Mouse (Mus musculus) kidney, embryonic 15.5 days (tissue): Measurements from ENCODE around the gene Tnk1. TPM values are rescaled to one million over a fixed set of nuclear protein-coding genes. Genes with fewer than 3 reads are reported as not detected.

Experiments
- ATAC-seq: fragments of 200-750 bp; cut with Nextera tagmentation; replicated peaks from 2 replicates; pipeline ENCODE4 v1.8.0; 2017; ENCODE audit warnings: moderate TSS enrichment; ENCODE audit not compliant: low FRiP score
- H3K27ac ChIP-seq: fragments of 300-500 bp; sonication (generic); 2 replicates; pipeline ENCODE4 v1.5.1; 2015; ENCODE audit warnings: mild to moderate bottlenecking, inconsistent platforms
- H3K27me3 ChIP-seq: fragments of 300-500 bp; sonication (generic); 2 replicates; pipeline ENCODE4 v1.6.1; 2015; ENCODE audit warnings: inconsistent platforms
- H3K36me3 ChIP-seq: fragments of 300-500 bp; sonication (generic); 2 replicates; pipeline ENCODE4 v1.6.1; 2015; ENCODE audit warnings: inconsistent platforms
- H3K4me1 ChIP-seq: fragments of 300-500 bp; sonication (generic); 2 replicates; pipeline ENCODE4 v1.6.1; 2015; ENCODE audit warnings: inconsistent platforms
- H3K4me2 ChIP-seq: fragments of 300-500 bp; sonication (generic); 2 replicates; pipeline ENCODE4 v1.6.1; 2015; ENCODE audit warnings: moderate library complexity, mild to moderate bottlenecking, inconsistent platforms
- H3K4me3 ChIP-seq: fragments of 300-500 bp; sonication (generic); replicated peaks from 2 replicates; pipeline ENCODE4 v1.5.1; 2015; ENCODE audit warnings: mild to moderate bottlenecking, inconsistent platforms
- H3K9ac ChIP-seq: fragments of 300-500 bp; sonication (generic); 2 replicates; pipeline ENCODE4 v1.6.1; 2015; ENCODE audit warnings: mild to moderate bottlenecking, inconsistent platforms
- H3K9me3 ChIP-seq: fragments of 300-500 bp; sonication (generic); replicated peaks from 2 replicates; pipeline ENCODE4 v1.6.1; 2016; ENCODE audit warnings: inconsistent platforms
- WGBS: fragments of 180-500 bp; shearing (Covaris S2); methylation state at CpG from one replicate; pipeline ENCODE4 v1.1.7; 2015; ENCODE audit warnings: mixed read lengths; 5-methylcytosine and 5-hydroxymethylcytosine counted together
- polyA plus RNA-seq: library from polyadenylated mRNA; unstranded; fragments of >200 nt; fragmentation: Nextera tagmentation; extraction: Ambion mirVana; gene quantifications from 2 replicates; pipeline ENCODE4 v1.2.1, GENCODE M21; 2015

The Tnk1 gene
- polyA plus RNA-seq, 1 experiment from 2014 or later: 7.3 TPM

GRCm38 (mm10) chr11:69835326-69835965 lies 23.1 kb downstream of the Tnk1 start:
- H3K36me3 ChIP-seq: peaks cover 29% of the 10 kb centered on the region; the same call in 1 of the 2 replicates
- peak overlapping the region; percentile 74 for H3K4me3 ChIP-seq
- 10% methylated on average over 9 of the region's 9 CpGs for WGBS
- no peak for ATAC-seq
- H3K4me1 ChIP-seq: peaks cover 48% of the 10 kb centered on the region
- no peak overlapping the region for H3K27ac ChIP-seq
- peaks cover 18% of the 10 kb centered on the region for H3K27me3 ChIP-seq
- 0 out of 2 replicates have a peak overlapping the region, but pooled peaks have one; percentile 3 for H3K9ac ChIP-seq
- H3K9me3 ChIP-seq: no peaks in the 10 kb centered on the region
- peak overlapping the region; percentile 97 for H3K4me2 ChIP-seq

GRCm38 (mm10) chr11:69834001-69834549 lies 24.5 kb downstream of the Tnk1 start:
- Histone ChIP-seq H3K27ac (peak overlapping the region; percentile 48; the same call in 1 of the 2 replicates), H3K27me3 (peaks cover 18% of the 10 kb centered on the region), H3K36me3 (peaks cover 25% of the 10 kb centered on the region; the same call in 1 of the 2 replicates), H3K4me1 (peaks cover 47% of the 10 kb centered on the region), H3K4me3 (peak overlapping the region; percentile 74), H3K4me2 (peak overlapping the region; percentile 97), H3K9me3 (no peaks in the 10 kb centered on the region), H3K9ac (peak overlapping the region; percentile 49)
- no peak for ATAC-seq
- whole genome bisulfite sequencing: 6% methylated on average over 45 of the region's 48 CpGs

- Histone ChIP-seq H3K4me3 (peak overlapping the region; percentile 74), H3K27me3 (peaks cover 18% of the 10 kb centered on the region), H3K27ac (no peak overlapping the region), H3K9ac (peak overlapping the region; percentile 49), H3K4me1 (peaks cover 49% of the 10 kb centered on the region), H3K36me3 (peaks cover 25% of the 10 kb centered on the region; the same call in 1 of the 2 replicates), H3K9me3 (no peaks in the 10 kb centered on the region), H3K4me2 (peak overlapping the region; percentile 97)
- no peak for ATAC-seq
- WGBS: 61% methylated on average over 8 of the region's 8 CpGs
Observed at GRCm38 (mm10) chr11:69833554-69833953, 25.0 kb downstream of the Tnk1 start.

GRCm38 (mm10) chr11:69828832-69829231 lies 29.7 kb downstream of the Tnk1 start:
- peaks cover 14% of the 10 kb centered on the region for H3K4me1 ChIP-seq
- H3K4me3 ChIP-seq: no peak overlapping the region
- no peak overlapping the region for H3K27ac ChIP-seq
- H3K27me3 ChIP-seq: peaks cover 2% of the 10 kb centered on the region; the same call in 1 of the 2 replicates
- no peak overlapping the region for H3K4me2 ChIP-seq
- 76% methylated on average over 5 of the region's 5 CpGs for WGBS
- H3K9me3 ChIP-seq: no peaks in the 10 kb centered on the region
- peaks cover 69% of the 10 kb centered on the region for H3K36me3 ChIP-seq
- H3K9ac ChIP-seq: no peak overlapping the region
- ATAC-seq: 0 out of 2 replicates have a peak, but pooled peaks have one; percentile 37

GRCm38 (mm10) chr11:69823456-69823855 lies 35.1 kb downstream of the Tnk1 start:
- Histone ChIP-seq H3K4me2 (no peak overlapping the region), H3K27ac (no peak overlapping the region), H3K27me3 (no peaks in the 10 kb centered on the region), H3K4me1 (no peaks in the 10 kb centered on the region), H3K9ac (no peak overlapping the region), H3K9me3 (no peaks in the 10 kb centered on the region), H3K36me3 (peaks cover 44% of the 10 kb centered on the region), H3K4me3 (no peak overlapping the region)
- 62% methylated on average over 2 of the region's 2 CpGs for WGBS
- ATAC-seq: no peak

GRCm38 (mm10) chr11:69822080-69822479 lies 36.5 kb downstream of the Tnk1 start, which contains the start of gene Spem1:
Gene Spem1, minus strand, starts transcription at chr11:69822180.
- ATAC-seq: no peak
- WGBS: 84% methylated on average over 3 of the region's 3 CpGs
- no peaks in the 10 kb centered on the region for H3K27me3 ChIP-seq

GRCm38 (mm10) chr11:69818871-69819270 lies 39.7 kb downstream of the Tnk1 start:
- H3K4me2 ChIP-seq: no peak overlapping the region
- H3K9me3 ChIP-seq: 0 out of 2 replicates have a peak, but pooled peaks cover 8% of the 10 kb centered on the region
- no peak overlapping the region for H3K4me3 ChIP-seq
- peaks cover 4% of the 10 kb centered on the region; the same call in 1 of the 2 replicates for H3K4me1 ChIP-seq
- H3K9ac ChIP-seq: no peak overlapping the region
- no peak for ATAC-seq
- H3K27ac ChIP-seq: no peak overlapping the region
- H3K27me3 ChIP-seq: no peaks in the 10 kb centered on the region
- H3K36me3 ChIP-seq: 0 out of 2 replicates have a peak, but pooled peaks cover under 1% of the 10 kb centered on the region
- 89% methylated on average over 8 of the region's 8 CpGs for WGBS

More at GRCm38 (mm10) chr11:69822080-69822479, 36.5 kb downstream of the Tnk1 start, which contains the start of gene Spem1:
- Histone ChIP-seq H3K4me3 (no peak within 1 kb of the TSS), H3K27ac (no peak within 1 kb of the TSS), H3K4me2 (no peak within 1 kb of the TSS), H3K4me1 (no peaks in the 10 kb centered on the region), H3K36me3 (peaks cover 30% of the 10 kb centered on the region), H3K9me3 (0 out of 2 replicates have a peak, but pooled peaks cover 4% of the 10 kb centered on the region), H3K9ac (no peak within 1 kb of the TSS)

GRCm38 (mm10) chr11:69818365-69818764 lies 40.2 kb downstream of the Tnk1 start, which contains the start of gene Spem2:
Gene Spem2, minus strand, starts transcription at chr11:69818465.
- H3K4me3 ChIP-seq: no peak within 1 kb of the TSS
- H3K4me1 ChIP-seq: peaks cover 4% of the 10 kb centered on the region; the same call in 1 of the 2 replicates
- WGBS: 76% methylated on average over 2 of the region's 2 CpGs
- ATAC-seq: no peak
- H3K4me2 ChIP-seq: no peak within 1 kb of the TSS
- H3K36me3 ChIP-seq: no peaks in the 10 kb centered on the region
- no peak within 1 kb of the TSS for H3K27ac ChIP-seq
- 0 out of 2 replicates have a peak, but pooled peaks cover 8% of the 10 kb centered on the region for H3K9me3 ChIP-seq
- H3K27me3 ChIP-seq: no peaks in the 10 kb centered on the region
- H3K9ac ChIP-seq: no peak within 1 kb of the TSS

GRCm38 (mm10) chr11:69816520-69816919 lies 42.0 kb downstream of the Tnk1 start:
- WGBS: 91% methylated on average over 12 of the region's 12 CpGs
- ATAC-seq: no peak

GRCm38 (mm10) chr11:69815155-69815554 lies 43.4 kb downstream of the Tnk1 start, which contains the start of gene Gm39566:
Gene Gm39566, minus strand, starts transcription at chr11:69815298.
- Histone ChIP-seq H3K27me3 (no peaks in the 10 kb centered on the region), H3K36me3 (no peaks in the 10 kb centered on the region), H3K9me3 (0 out of 2 replicates have a peak, but pooled peaks cover 8% of the 10 kb centered on the region), H3K27ac (no peak within 1 kb of the TSS), H3K9ac (no peak within 1 kb of the TSS), H3K4me1 (peaks cover 4% of the 10 kb centered on the region; the same call in 1 of the 2 replicates), H3K4me3 (no peak within 1 kb of the TSS), H3K4me2 (no peak within 1 kb of the TSS)
- WGBS: 52% methylated on average over 10 of the region's 10 CpGs
- no peak for ATAC-seq

More at GRCm38 (mm10) chr11:69816520-69816919, 42.0 kb downstream of the Tnk1 start:
- Histone ChIP-seq H3K9ac (no peak overlapping the region), H3K9me3 (0 out of 2 replicates have a peak, but pooled peaks cover 8% of the 10 kb centered on the region), H3K27me3 (no peaks in the 10 kb centered on the region), H3K27ac (no peak overlapping the region), H3K4me1 (peaks cover 4% of the 10 kb centered on the region; the same call in 1 of the 2 replicates), H3K4me3 (no peak overlapping the region), H3K4me2 (no peak overlapping the region), H3K36me3 (no peaks in the 10 kb centered on the region)

- H3K4me1 ChIP-seq: peaks cover 3% of the 10 kb centered on the region; the same call in 1 of the 2 replicates
- ATAC-seq: no peak
- no peaks in the 10 kb centered on the region for H3K9me3 ChIP-seq
- H3K4me3 ChIP-seq: no peak overlapping the region
- no peak overlapping the region for H3K9ac ChIP-seq
- H3K27ac ChIP-seq: no peak overlapping the region
- no peak overlapping the region for H3K4me2 ChIP-seq
- no peaks in the 10 kb centered on the region for H3K36me3 ChIP-seq
- H3K27me3 ChIP-seq: peaks cover 13% of the 10 kb centered on the region
Observed at GRCm38 (mm10) chr11:69810280-69810679, 48.2 kb downstream of the Tnk1 start.

GRCm38 (mm10) chr11:69807641-69808040 lies 50.9 kb downstream of the Tnk1 start:
- Histone ChIP-seq H3K36me3 (no peaks in the 10 kb centered on the region), H3K27ac (no peak overlapping the region), H3K27me3 (peaks cover 32% of the 10 kb centered on the region), H3K4me3 (no peak overlapping the region), H3K9me3 (no peaks in the 10 kb centered on the region), H3K9ac (no peak overlapping the region), H3K4me1 (peaks cover 25% of the 10 kb centered on the region), H3K4me2 (no peak overlapping the region)
- no peak for ATAC-seq
- 78% methylated on average over 2 of the region's 2 CpGs for WGBS
